In genomic region chr8:18316488-18316887, GRCm38 (mm10) we compare ENCODE assay signal across 25 mouse cellular contexts.
DNase-seq lines count a peak whose midpoint lies in the region; ATAC-seq and TF ChIP-seq lines count a peak whose summit lies in the region.
"Had no signal": no experiment of that assay in that cellular context is flagged by ENCODE, and none has a peak within 500 bp of the region (broad histone marks: within the 10 kb centered on the region; RNA-seq: fewer than 3 reads in every experiment).

No protein-coding gene starts in this region.

- no peaks in the 10 kb centered on the region for H3K27me3 ChIP-seq in forebrain, embryonic 15.5 days
- no peaks in the 10 kb centered on the region for H3K27me3 ChIP-seq in forebrain, postnatal 0 days (ENCODE audit: insufficient read depth, low read length)
- H3K27me3 ChIP-seq: limb, embryonic 13.5 days; liver, embryonic 12.5 days had no signal

- no peak overlapping the region for H3K27ac ChIP-seq in forebrain, embryonic 15.5 days (replicated peaks)
- H3K27ac ChIP-seq in forebrain, postnatal 0 days (ENCODE audit: low read depth, low read length): no peak overlapping the region
- H3K27ac ChIP-seq in left cerebral cortex, adult 2 months: no peak overlapping the region
- H3K27ac ChIP-seq: gastrocnemius, adult 2 months; heart, embryonic 10.5 days; limb, embryonic 13.5 days; liver, embryonic 12.5 days; midbrain, embryonic 10.5 days had no signal

- H3K4me2 ChIP-seq in forebrain, embryonic 15.5 days (replicated peaks): no peak overlapping the region
- no peak overlapping the region for H3K4me2 ChIP-seq in forebrain, postnatal 0 days (ENCODE audit: low read depth)
- H3K4me2 ChIP-seq: limb, embryonic 13.5 days; liver, embryonic 12.5 days had no signal

- H3K4me3 ChIP-seq in forebrain, embryonic 15.5 days: no peak overlapping the region
- H3K4me3 ChIP-seq in forebrain, postnatal 0 days (ENCODE audit: low read depth, low read length): no peak overlapping the region
- H3K4me3 ChIP-seq in left cerebral cortex, adult 2 months: no peak overlapping the region
- H3K4me3 ChIP-seq: erythroblast, embryonic 14.5 days; gastrocnemius, adult 2 months; heart, embryonic 10.5 days; limb, embryonic 13.5 days; liver, embryonic 12.5 days; midbrain, embryonic 10.5 days; myocyte had no signal

- H3K36me3 ChIP-seq in forebrain, embryonic 15.5 days: no peaks in the 10 kb centered on the region
- H3K36me3 ChIP-seq in forebrain, postnatal 0 days (ENCODE audit: insufficient read depth): no peaks in the 10 kb centered on the region
- H3K36me3 ChIP-seq: heart, embryonic 10.5 days; limb, embryonic 13.5 days; liver, embryonic 12.5 days; midbrain, embryonic 10.5 days had no signal

- WGBS in forebrain, embryonic 15.5 days: 74% methylated on average over 2 of the region's 2 CpGs
- WGBS in forebrain, postnatal 0 days: 51% methylated on average over 2 of the region's 2 CpGs

- no peaks in the 10 kb centered on the region for H3K4me1 ChIP-seq in forebrain, embryonic 15.5 days
- H3K4me1 ChIP-seq in forebrain, postnatal 0 days (ENCODE audit: insufficient read depth): no peaks in the 10 kb centered on the region
- H3K4me1 ChIP-seq: heart, embryonic 10.5 days; limb, embryonic 13.5 days; liver, embryonic 12.5 days; midbrain, embryonic 10.5 days had no signal

- peak; percentile 13 to 35 for DNase-seq in cerebellum, postnatal 25 days
- DNase-seq in cerebellum, adult 11-12 months: no peak
- DNase-seq in forebrain, postnatal 0 days: no peak
- peak; percentile 5 for DNase-seq in left cerebral cortex, postnatal 4 days
- DNase-seq in left cerebral cortex, adult 2 months (ENCODE audit: extremely low spot score in 1 of 2, low spot score in 2 of 2): no peak
- peak; percentile 5 for DNase-seq in right cerebral cortex, postnatal 14 days
- DNase-seq in right cerebral cortex, postnatal 36 days (ENCODE audit: low spot score in 2 of 2): no peak
- DNase-seq: adrenal gland, postnatal 14 days; cerebellum, adult 11 months; gastrocnemius, adult 2 months; kidney, adult 9 months; kidney, postnatal 36 days; layer of hippocampus, postnatal 36 days; lung, adult 18-20 months; lung, postnatal 10 days; spleen, adult 18-20 months had no signal

- H3K9me3 ChIP-seq in forebrain, embryonic 15.5 days: no peaks in the 10 kb centered on the region
- no peaks in the 10 kb centered on the region for H3K9me3 ChIP-seq in forebrain, postnatal 0 days (ENCODE audit: low read length)
- H3K9me3 ChIP-seq: heart, embryonic 10.5 days; limb, embryonic 13.5 days; liver, embryonic 12.5 days; midbrain, embryonic 10.5 days had no signal

- no peak overlapping the region for H3K9ac ChIP-seq in forebrain, embryonic 15.5 days (replicated peaks)
- no peak overlapping the region for H3K9ac ChIP-seq in forebrain, postnatal 0 days
- H3K9ac ChIP-seq: limb, embryonic 13.5 days; liver, embryonic 12.5 days had no signal

- peak; percentile 55; the same call in 1 of the 2 replicates for ATAC-seq in forebrain, embryonic 15.5 days (replicated peaks)
- no peak for ATAC-seq in forebrain, postnatal 0 days
- ATAC-seq: CD4-positive, CD25-positive, alpha-beta regulatory T cell, adult 4 months; intestine, embryonic 16.5 days; liver, embryonic 12.5 days had no signal

- intact Hi-C loops in left cerebral cortex, postnatal 4 days (cut with DNase I): no loop called here
- intact Hi-C loops in left cerebral cortex, adult 2 months (cut with DNase I): no loop called here

- no peak for TF ChIP-seq CTCF in forebrain, postnatal 0 days (IDR thresholded peaks at IDR 0.05; ENCODE audit: low read depth)
- no peak for TF ChIP-seq CTCF in left cerebral cortex, adult 2 months (IDR thresholded peaks at IDR 0.05)

Comparison
In these comparisons a context has a peak if more than half of its experiments do, and no peak if none do; other contexts are left out.
1. DNase-seq: peak in cerebellum, postnatal 25 days (2 of 2), left cerebral cortex, postnatal 4 days (single experiment) and right cerebral cortex, postnatal 14 days (single experiment); none in cerebellum, adult 11-12 months (single experiment), forebrain, postnatal 0 days (single experiment), left cerebral cortex, adult 2 months (0 of 2) and right cerebral cortex, postnatal 36 days (0 of 2).